Mouse (Mus musculus) myocyte (in vitro differentiated cells): Measurements from ENCODE around the gene Ppp1r3c. TPM values are rescaled to one million over a fixed set of nuclear protein-coding genes. Genes with fewer than 3 reads are reported as not detected.
"Not testable (repeated sequence)": the region's sequence is repeated elsewhere in the genome, so short reads cannot be mapped to it uniquely, and the experiment has no call there.

Experiments used
- H3K27me3 ChIP-seq: one replicate; pipeline ENCODE4 v1.6.1; 2011; ENCODE audit not compliant: control insufficient read depth, insufficient read depth, insufficient read length
- H3K36me3 ChIP-seq: one replicate; pipeline ENCODE4 v1.6.1; 2011; ENCODE audit not compliant: control insufficient read depth, insufficient read depth
- H3K4me2 ChIP-seq: one replicate; pipeline ENCODE4 v1.6.1; 2011; ENCODE audit warnings: low read depth, control low read depth
- H3K4me3 ChIP-seq: one replicate; pipeline ENCODE4 v1.5.1; 2011; ENCODE audit warnings: mild to moderate bottlenecking, control low read depth, moderate library complexity
- H3K79me2 ChIP-seq: one replicate; pipeline ENCODE4 v1.6.1; 2011; ENCODE audit not compliant: control insufficient read depth, insufficient read depth
- H3ac ChIP-seq: one replicate; pipeline ENCODE4 v1.6.1; 2011; ENCODE audit not compliant: control insufficient read depth, insufficient read length
- CEBPB ChIP-seq: IDR thresholded peaks from 2 replicates; pipeline ENCODE4 v1.6.1; 2011; ENCODE audit warnings: mild to moderate bottlenecking, moderate library complexity; ENCODE audit not compliant: poor library complexity, insufficient read depth, severe bottlenecking
- E2F4 ChIP-seq: IDR thresholded peaks from one replicate; pipeline ENCODE4 v1.6.1; 2011; ENCODE audit warnings: mild to moderate bottlenecking, control low read depth, moderate library complexity; ENCODE audit not compliant: insufficient read depth
- MAX ChIP-seq: IDR thresholded peaks from one replicate; pipeline ENCODE4 v1.6.1; 2011; ENCODE audit warnings: low read depth, mild to moderate bottlenecking, control low read depth
- MYOD1 ChIP-seq, 3 experiments: IDR thresholded peaks; one replicate each; pipeline ENCODE4 v1.6.1; 2011; ENCODE audit warnings: control low read depth in 2 of 3, low read depth in 2 of 3, mild to moderate bottlenecking in 2 of 3, moderate library complexity in 1 of 3; ENCODE audit not compliant: insufficient read length in 2 of 3, control insufficient read depth in 1 of 3
- MYOG ChIP-seq, 3 experiments: IDR thresholded peaks; one replicate each; pipeline ENCODE4 v1.6.1; 2011; ENCODE audit warnings: control low read depth in 2 of 3, low read depth in 2 of 3, mild to moderate bottlenecking in 2 of 3; ENCODE audit not compliant: insufficient read length in 2 of 3, control insufficient read depth in 1 of 3, insufficient read depth in 1 of 3
- POLR2A ChIP-seq: IDR thresholded peaks from one replicate; pipeline ENCODE4 v1.6.1; 2011; ENCODE audit warnings: low read depth, mild to moderate bottlenecking, control low read depth, moderate library complexity; ENCODE audit not compliant: insufficient read length
- POLR2AphosphoS2 ChIP-seq: IDR thresholded peaks from one replicate; pipeline ENCODE4 v1.6.1; 2011; ENCODE audit warnings: low read depth, control low read depth; ENCODE audit not compliant: insufficient read length
- REST ChIP-seq: IDR thresholded peaks from one replicate; pipeline ENCODE4 v1.6.1; 2011; ENCODE audit warnings: mild to moderate bottlenecking, control low read depth, moderate library complexity; ENCODE audit not compliant: insufficient read depth, insufficient read length
- SRF ChIP-seq: IDR thresholded peaks from one replicate; pipeline ENCODE4 v1.6.1; 2011; ENCODE audit warnings: low read depth; ENCODE audit not compliant: control insufficient read depth, insufficient read length
- TCF12 ChIP-seq: IDR thresholded peaks from one replicate; pipeline ENCODE4 v1.6.1; 2011; ENCODE audit warnings: mild to moderate bottlenecking, control low read depth; ENCODE audit not compliant: poor library complexity, insufficient read depth, severe bottlenecking
- TCF3 ChIP-seq: IDR thresholded peaks from one replicate; pipeline ENCODE4 v1.6.1; 2011; ENCODE audit warnings: low read depth, control low read depth; ENCODE audit not compliant: insufficient read length
- USF1 ChIP-seq: IDR thresholded peaks from one replicate; pipeline ENCODE4 v1.6.1; 2011; ENCODE audit warnings: low read depth, mild to moderate bottlenecking, control low read depth, moderate library complexity
- polyA plus RNA-seq: library from polyadenylated mRNA; unstranded; fragments of >200 nt; fragmentation: generic; extraction: Trizol; gene quantifications from one replicate; pipeline ENCODE4 v1.2.1, GENCODE M21; 2012; ENCODE audit warnings: missing spikeins

The Ppp1r3c gene
- polyA plus RNA-seq, 1 experiment: not detected

DNA sequence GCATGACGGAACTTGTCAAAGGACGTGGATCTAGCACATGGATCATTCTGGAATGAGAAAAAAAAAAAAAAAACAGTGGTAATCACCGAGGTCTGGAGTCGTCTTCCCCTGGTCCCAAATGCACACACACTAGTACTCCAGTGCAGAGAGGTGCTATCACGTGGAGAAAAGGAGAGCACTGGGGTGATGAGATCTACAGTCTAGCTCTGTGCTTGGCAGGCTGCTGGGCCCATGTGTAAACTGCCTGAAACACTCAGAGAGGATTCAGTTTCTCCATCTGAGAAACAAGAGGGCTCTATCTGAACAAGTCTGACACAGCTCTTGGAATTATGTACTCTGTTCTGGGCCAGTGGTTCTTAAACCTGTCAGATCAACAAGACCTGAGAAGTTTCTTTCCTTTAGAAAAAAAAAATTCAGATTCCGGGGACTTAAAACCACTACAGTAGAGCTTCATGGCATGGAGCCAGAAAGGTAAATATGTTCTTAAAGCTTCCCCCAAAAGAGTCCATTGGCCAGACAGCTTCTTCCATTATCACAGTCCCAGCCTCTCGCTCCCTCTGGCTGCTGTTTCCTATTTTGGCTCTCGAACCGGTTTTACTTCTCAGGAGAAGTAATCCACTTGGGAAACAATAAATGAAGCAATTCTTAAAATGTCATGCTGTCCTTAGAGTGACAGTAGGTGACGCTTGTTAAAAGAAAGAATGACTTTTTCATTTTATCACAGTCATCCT is 2.0 kb downstream of the Ppp1r3c start:
- Histone ChIP-seq H3K4me3 (no peak overlapping the region), H3K4me2 (no peak overlapping the region), H3K27me3 (peaks cover 13% of the 10 kb centered on the region)

DNA sequence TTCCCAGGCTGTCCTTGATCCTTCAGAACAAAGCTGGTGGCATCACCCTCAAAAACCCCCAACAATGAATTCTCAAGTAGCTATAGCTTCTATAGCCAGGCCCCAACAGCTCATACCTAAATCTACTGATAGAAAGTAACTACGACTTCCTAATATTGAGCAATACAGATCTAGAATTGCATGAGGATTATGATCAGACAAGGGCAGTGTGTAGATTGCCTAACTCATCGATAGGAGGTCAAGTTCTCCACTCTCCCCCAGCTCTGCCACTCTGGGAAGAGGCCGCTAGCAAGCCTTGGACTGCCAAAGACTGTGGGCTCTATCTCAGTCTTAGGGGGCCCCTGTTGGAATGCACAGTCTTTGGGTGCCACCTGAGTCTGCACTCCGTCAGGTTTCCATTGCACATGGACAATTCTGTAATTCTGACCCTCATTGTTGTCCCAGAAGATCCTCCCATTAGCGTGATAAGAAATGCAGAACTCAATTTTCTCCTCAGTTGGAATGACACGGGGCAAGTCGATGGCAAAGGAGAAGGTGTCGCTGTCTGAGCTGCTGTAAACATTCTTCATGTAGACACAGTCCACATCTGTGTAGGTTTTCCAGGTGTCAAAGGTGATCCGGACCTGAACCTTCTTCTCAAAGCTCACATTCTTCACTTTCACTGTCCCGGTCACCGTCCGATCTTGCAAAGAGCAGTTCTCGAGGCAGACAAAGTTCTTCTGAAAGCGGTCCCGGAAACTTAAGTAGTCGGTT is 3.1 kb downstream of the Ppp1r3c start:
- no peaks in the 10 kb centered on the region for H3K36me3 ChIP-seq
- H3ac ChIP-seq: no peak overlapping the region
- peaks cover 13% of the 10 kb centered on the region for H3K27me3 ChIP-seq
- H3K79me2 ChIP-seq: no peaks in the 10 kb centered on the region
- no peak overlapping the region for H3K4me2 ChIP-seq
- no peak for TF ChIP-seq TCF12
- no peak for TF ChIP-seq E2F4
- no peak for TF ChIP-seq MAX
- TF ChIP-seq POLR2A: no peak
- no peak for TF ChIP-seq POLR2AphosphoS2
- TF ChIP-seq USF1: no peak
- TF ChIP-seq MYOD1 (IDR thresholded peaks at IDR 0.05; ENCODE audit: control insufficient read depth in 1 of 3, insufficient read length in 2 of 3, low read depth in 2 of 3): no peak
- TF ChIP-seq MYOG (IDR thresholded peaks at IDR 0.05; ENCODE audit: control insufficient read depth in 1 of 3, insufficient read depth in 1 of 3, insufficient read length in 2 of 3, low read depth in 2 of 3): no peak
- no peak overlapping the region for H3K4me3 ChIP-seq

More for the DNA sequence above, 2.0 kb downstream of the Ppp1r3c start:
- no peaks in the 10 kb centered on the region for H3K36me3 ChIP-seq
- TF ChIP-seq CEBPB (no peak), MYOG (IDR thresholded peaks at IDR 0.05; ENCODE audit: control insufficient read depth in 1 of 3, insufficient read depth in 1 of 3, insufficient read length in 2 of 3, low read depth in 2 of 3) (no peak), E2F4 (no peak), POLR2AphosphoS2 (no peak), POLR2A (no peak), TCF3 (no peak), USF1 (no peak), REST (no peak), TCF12 (no peak), SRF (no peak), MAX (no peak), MYOD1 (IDR thresholded peaks at IDR 0.05; ENCODE audit: control insufficient read depth in 1 of 3, insufficient read length in 2 of 3, low read depth in 2 of 3) (no peak)
- H3K79me2 ChIP-seq: no peaks in the 10 kb centered on the region
- no peak overlapping the region for H3ac ChIP-seq

DNA sequence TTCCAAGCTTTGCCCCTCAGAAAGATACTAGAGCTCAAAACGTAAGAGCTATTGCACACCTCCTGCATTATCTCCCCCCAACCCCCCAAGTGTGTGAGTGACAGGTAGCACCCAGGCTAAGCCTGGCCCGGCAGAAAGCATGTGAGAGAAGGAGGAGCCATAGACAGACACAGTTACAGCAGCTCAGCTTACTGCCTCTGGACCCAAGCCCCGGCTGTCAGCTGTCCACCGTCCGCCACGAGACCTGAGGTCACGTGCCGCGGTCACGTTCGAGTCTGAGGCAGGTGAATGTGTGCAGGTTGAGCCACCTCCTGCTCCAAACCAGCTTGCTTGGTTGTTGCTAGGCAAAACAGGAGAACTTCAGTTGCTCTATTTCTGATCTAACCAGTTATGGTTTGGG is 5.1 kb downstream of the Ppp1r3c start:
- H3ac ChIP-seq: no peak overlapping the region
- no peak overlapping the region for H3K4me2 ChIP-seq
- no peaks in the 10 kb centered on the region for H3K36me3 ChIP-seq
- H3K79me2 ChIP-seq: no peaks in the 10 kb centered on the region
- TF ChIP-seq TCF12 (no peak), REST (no peak), MAX (no peak), POLR2A (no peak), MYOD1 (IDR thresholded peaks at IDR 0.05; ENCODE audit: control insufficient read depth in 1 of 3, insufficient read length in 2 of 3, low read depth in 2 of 3) (no peak), MYOG (IDR thresholded peaks at IDR 0.05; ENCODE audit: control insufficient read depth in 1 of 3, insufficient read depth in 1 of 3, insufficient read length in 2 of 3, low read depth in 2 of 3) (no peak), CEBPB (no peak), POLR2AphosphoS2 (no peak), TCF3 (no peak), E2F4 (no peak), SRF (no peak), USF1 (no peak)
- peaks cover 13% of the 10 kb centered on the region for H3K27me3 ChIP-seq
- H3K4me3 ChIP-seq: no peak overlapping the region

DNA sequence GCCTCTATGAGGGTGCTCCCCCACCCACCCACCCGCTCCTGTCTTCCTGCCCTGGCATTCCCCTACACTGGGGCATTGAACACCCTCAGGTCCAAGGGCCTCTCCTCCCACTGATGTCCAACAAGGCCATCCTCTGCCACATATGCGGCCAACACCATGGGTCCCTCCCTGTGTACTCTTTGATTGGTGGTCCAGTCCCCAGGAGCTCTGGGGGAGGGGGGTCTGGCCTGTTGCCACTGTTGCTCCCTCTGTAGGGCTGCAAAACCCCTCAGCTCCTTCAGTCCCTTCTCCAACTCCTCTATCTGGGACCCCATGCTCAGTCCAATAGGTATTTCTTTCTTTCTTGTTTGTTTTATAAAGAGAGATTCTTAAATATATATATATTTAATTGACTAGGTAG is 6.0 kb downstream of the Ppp1r3c start:
- H3K27me3 ChIP-seq: peaks cover 16% of the 10 kb centered on the region
- H3K4me2 ChIP-seq, H3K36me3 ChIP-seq: not testable (repeated sequence)

DNA sequence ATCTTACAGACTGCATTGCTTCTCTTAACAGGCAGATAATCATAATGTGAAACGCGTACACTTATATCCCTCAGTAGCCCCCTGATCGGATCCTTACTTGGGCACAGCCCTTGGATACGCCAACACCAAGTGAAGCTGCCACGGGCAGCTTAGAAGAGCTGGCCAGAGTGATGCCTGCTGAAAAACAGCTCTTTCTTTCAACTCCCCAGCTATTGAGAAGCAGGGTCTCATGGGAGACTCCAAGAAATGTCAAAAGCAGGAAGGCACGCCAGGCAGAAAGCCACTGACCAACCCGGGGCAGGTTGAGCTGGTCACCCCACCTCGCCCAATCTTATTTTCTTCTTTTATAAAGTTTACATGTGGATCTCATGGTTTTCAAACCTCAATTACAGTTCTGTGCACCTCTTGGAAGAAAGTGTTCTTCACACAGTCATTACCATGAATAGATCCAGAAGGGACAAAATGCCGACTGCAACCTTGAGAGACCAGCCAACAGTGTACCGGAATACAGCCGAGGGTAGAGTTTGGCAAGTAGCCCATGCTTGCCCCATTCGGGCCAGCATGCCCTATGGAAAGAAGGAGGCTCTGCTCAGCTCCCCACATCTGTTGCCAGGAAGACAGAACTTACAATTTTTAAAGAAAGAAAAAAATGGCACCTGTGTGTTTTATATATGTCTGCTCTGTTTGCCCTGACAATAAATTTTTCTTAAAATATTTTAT is 7.6 kb downstream of the Ppp1r3c start:
- TF ChIP-seq MYOD1 (IDR thresholded peaks at IDR 0.05; ENCODE audit: control insufficient read depth in 1 of 3, insufficient read length in 2 of 3, low read depth in 2 of 3) (no peak), REST (no peak), SRF (no peak), CEBPB (no peak), TCF12 (no peak), MAX (no peak), E2F4 (no peak), MYOG (IDR thresholded peaks at IDR 0.05; ENCODE audit: control insufficient read depth in 1 of 3, insufficient read depth in 1 of 3, insufficient read length in 2 of 3, low read depth in 2 of 3) (no peak), POLR2A (no peak)
- H3K4me2 ChIP-seq: no peak overlapping the region
- no peaks in the 10 kb centered on the region for H3K36me3 ChIP-seq
- no peak overlapping the region for H3ac ChIP-seq
- H3K27me3 ChIP-seq: peaks cover 21% of the 10 kb centered on the region
- H3K79me2 ChIP-seq: no peaks in the 10 kb centered on the region
- H3K4me3 ChIP-seq: no peak overlapping the region

More for the DNA sequence above, 6.0 kb downstream of the Ppp1r3c start:
- not testable (repeated sequence) for H3K4me3 ChIP-seq, H3K79me2 ChIP-seq, H3ac ChIP-seq
